Mouse (Mus musculus): ENCODE results near the gene Csrnp1. TPM values are rescaled to one million over a fixed set of nuclear protein-coding genes. Genes with fewer than 3 reads are reported as not detected.

The Csrnp1 gene
- polyA plus RNA-seq, 1 experiment: 50.5 TPM

DNA sequence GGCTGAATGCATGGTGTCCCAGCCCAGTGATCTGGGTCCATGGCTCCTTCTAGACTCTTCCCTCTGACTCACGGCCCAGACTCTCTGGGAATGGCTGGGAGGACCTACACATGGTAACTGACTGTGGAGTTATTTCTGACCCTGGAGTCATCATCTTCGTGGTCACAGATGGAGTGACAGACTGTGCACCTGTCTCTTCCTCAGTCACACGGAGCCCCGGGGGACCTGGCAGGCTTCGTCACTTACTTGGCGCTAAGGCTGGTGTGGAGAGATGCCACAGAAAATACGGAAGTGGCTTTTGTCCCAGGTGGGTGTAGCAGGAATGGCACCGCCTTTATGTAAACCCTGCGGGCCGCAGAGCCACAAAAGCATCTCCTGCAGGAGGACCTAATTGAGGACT, 39.7 kb upstream of the Csrnp1 start:
- Histone ChIP-seq H3K4me1 (ENCODE audit: control insufficient read depth, insufficient read depth, insufficient read length) (peaks cover 11% of the 10 kb centered on the region; the same call in 1 of the 2 replicates), H3K36me3 (ENCODE audit: control insufficient read depth, insufficient read depth, low read length) (no peaks in the 10 kb centered on the region), H3K27ac (ENCODE audit: insufficient read depth, low read length) (no peak overlapping the region), H3K27me3 (ENCODE audit: control insufficient read depth, insufficient read depth, low read length) (no peaks in the 10 kb centered on the region), H3K4me3 (ENCODE audit: extremely low read depth, insufficient read depth, insufficient read length) (no peak overlapping the region)
- 27% methylated on average over 10 of the region's 10 CpGs for WGBS
- DNase-seq (ENCODE audit: low read depth in 1 of 2, low spot score in 2 of 2): peak in 1 of 2 experiments; percentile 34
- TF ChIP-seq POLR2A (IDR thresholded peaks at IDR 0.05; ENCODE audit: low read depth, low read length): no peak
- no peak for TF ChIP-seq CTCF (IDR thresholded peaks at IDR 0.05; ENCODE audit: extremely low read depth, insufficient read depth, insufficient read length, insufficient replicate concordance)

DNA sequence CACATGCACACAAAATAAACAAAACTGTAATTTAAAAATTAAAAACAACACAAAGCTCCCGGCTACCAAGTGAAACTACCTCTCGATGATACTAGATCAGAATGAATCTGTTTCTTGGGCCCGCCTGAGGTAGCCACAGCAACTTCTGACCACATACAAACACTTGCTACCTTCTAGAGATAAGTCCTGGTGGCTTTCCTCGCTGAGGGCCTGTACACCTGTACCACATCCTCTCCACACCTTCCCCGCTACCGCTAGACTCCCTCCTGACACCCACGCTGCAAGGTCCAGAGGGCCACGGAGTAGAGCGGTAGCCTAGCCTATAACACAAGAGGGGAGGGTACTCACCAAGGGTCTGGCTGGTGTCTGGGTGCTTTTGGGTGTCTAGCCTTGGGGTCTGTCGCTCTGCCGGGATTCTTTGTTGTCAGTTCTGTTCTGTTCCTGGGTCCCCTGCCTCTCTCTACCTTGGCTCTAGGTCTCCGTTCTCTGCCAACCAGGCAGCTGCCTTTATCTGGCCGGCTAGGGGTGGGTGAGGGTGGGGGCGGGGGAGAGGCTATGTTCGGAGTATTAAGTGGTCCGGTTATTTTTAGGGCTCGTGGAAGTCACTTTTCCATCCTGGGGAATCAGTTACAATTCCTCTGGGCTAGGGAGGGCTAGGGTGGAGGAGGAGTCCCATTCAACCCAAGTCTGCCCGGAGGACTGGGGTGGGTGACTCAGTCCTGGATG, 38.8 kb upstream of the Csrnp1 start, which contains the start of gene Xirp1:
TSS of gene Xirp1 (minus strand) at position 513 of the 726 bp plus-strand sequence.
- no peak for TF ChIP-seq CTCF (IDR thresholded peaks at IDR 0.05; ENCODE audit: extremely low read depth, insufficient read depth, insufficient read length, insufficient replicate concordance)
- TF ChIP-seq POLR2A (IDR thresholded peaks at IDR 0.05; ENCODE audit: low read depth, low read length): no peak
- Histone ChIP-seq H3K4me3 (ENCODE audit: extremely low read depth, insufficient read depth, insufficient read length) (no peak within 1 kb of the TSS), H3K36me3 (ENCODE audit: control insufficient read depth, insufficient read depth, low read length) (no peaks in the 10 kb centered on the region), H3K27me3 (ENCODE audit: control insufficient read depth, insufficient read depth, low read length) (no peaks in the 10 kb centered on the region), H3K27ac (ENCODE audit: insufficient read depth, low read length) (no peak within 1 kb of the TSS), H3K4me1 (ENCODE audit: control insufficient read depth, insufficient read depth, insufficient read length) (peaks cover 10% of the 10 kb centered on the region; the same call in 1 of the 2 replicates)
- 86% methylated on average over 18 of the region's 18 CpGs for WGBS
- no peak for DNase-seq (ENCODE audit: low read depth in 1 of 2, low spot score in 2 of 2)

DNA sequence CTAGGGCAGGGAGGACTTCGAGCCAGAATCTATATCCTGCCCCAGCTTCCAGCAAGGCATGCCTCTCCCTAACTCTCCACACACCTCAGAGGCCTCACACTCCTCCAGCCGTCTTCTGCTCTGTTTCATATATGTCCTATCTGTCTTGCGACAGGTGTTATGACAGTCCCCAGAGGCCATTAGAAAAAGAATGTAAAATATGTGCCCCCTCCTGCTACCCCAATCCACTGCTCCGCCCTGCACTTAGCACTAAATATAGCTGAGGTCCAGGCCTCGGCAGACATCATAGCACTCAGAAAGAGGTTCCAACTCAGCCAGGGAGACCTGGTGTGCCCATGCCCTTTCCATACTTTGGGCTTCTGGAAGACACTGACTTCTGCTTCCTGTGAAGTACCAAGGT, 36.7 kb upstream of the Csrnp1 start:
- Histone ChIP-seq H3K27me3 (ENCODE audit: control insufficient read depth, insufficient read depth, low read length) (no peaks in the 10 kb centered on the region), H3K4me1 (ENCODE audit: control insufficient read depth, insufficient read depth, insufficient read length) (peaks cover 7% of the 10 kb centered on the region; the same call in 1 of the 2 replicates), H3K36me3 (ENCODE audit: control insufficient read depth, insufficient read depth, low read length) (no peaks in the 10 kb centered on the region), H3K27ac (ENCODE audit: insufficient read depth, low read length) (no peak overlapping the region), H3K4me3 (ENCODE audit: extremely low read depth, insufficient read depth, insufficient read length) (no peak overlapping the region)
- no peak for TF ChIP-seq POLR2A (IDR thresholded peaks at IDR 0.05; ENCODE audit: low read depth, low read length)
- TF ChIP-seq CTCF (IDR thresholded peaks at IDR 0.05; ENCODE audit: extremely low read depth, insufficient read depth, insufficient read length, insufficient replicate concordance): no peak
- 66% methylated on average over 5 of the region's 5 CpGs for WGBS
- no peak for DNase-seq (ENCODE audit: low read depth in 1 of 2, low spot score in 2 of 2)

DNA sequence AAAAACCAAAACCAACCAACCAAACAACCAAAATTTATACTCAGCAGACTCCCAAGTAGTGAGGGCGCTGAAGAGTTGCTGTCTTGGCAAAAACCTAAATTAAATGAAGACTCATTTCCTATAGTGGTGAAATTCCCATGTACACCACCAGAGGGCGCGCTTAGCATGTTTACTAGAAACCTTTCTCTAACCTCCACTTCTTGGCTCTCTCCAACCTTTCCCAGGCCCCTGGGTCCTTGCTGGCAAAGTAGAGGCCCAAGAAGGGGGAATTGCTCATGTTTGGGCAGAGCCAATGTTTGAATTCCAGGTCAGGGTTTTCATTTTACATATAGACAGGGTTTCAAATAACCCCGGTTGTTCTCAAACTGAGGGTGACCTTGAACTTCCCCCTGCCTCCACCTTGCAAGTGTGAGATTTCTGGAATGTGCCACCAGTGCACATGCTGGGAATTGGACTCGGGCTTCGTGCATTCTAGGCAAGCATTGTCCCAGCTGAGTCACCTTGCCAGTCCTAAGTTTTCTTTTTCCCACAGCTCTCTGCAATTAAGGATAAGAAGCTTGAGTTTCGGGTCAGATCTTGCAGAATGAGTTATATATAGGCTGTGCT, 35.9 kb upstream of the Csrnp1 start:
- DNase-seq (ENCODE audit: low read depth in 1 of 2, low spot score in 2 of 2): peak; percentile 28 to 61
- no peaks in the 10 kb centered on the region for H3K27me3 ChIP-seq (ENCODE audit: control insufficient read depth, insufficient read depth, low read length)
- TF ChIP-seq CTCF (IDR thresholded peaks at IDR 0.05; ENCODE audit: extremely low read depth, insufficient read depth, insufficient read length, insufficient replicate concordance) (peak; percentile 26; the same call in 1 of the 2 replicates), POLR2A (IDR thresholded peaks at IDR 0.05; ENCODE audit: low read depth, low read length) (no peak)

DNA sequence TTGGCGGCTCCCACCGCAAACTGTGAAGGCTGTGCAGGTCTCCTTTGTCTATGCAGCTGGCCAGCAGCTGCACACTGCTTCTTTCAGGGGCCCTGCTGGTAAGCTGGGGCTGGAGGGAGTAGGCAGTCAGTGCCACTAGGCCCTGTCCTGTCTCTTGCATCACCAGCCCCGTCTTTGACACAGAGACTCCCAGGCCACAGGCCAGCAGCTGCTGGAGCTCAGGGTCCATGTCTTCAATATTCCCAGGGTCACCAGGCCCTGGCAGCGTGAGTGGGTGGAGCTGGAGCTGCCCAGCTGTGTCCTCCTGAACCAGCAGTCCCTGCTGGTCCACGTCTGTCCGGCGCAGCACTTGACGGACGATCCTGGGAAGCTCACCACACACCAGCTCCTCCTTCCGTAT, 32.5 kb upstream of the Csrnp1 start:
- Histone ChIP-seq H3K4me3 (ENCODE audit: extremely low read depth, insufficient read depth, insufficient read length) (no peak overlapping the region), H3K27me3 (ENCODE audit: control insufficient read depth, insufficient read depth, low read length) (no peaks in the 10 kb centered on the region), H3K4me1 (ENCODE audit: control insufficient read depth, insufficient read depth, insufficient read length) (no peaks in the 10 kb centered on the region), H3K36me3 (ENCODE audit: control insufficient read depth, insufficient read depth, low read length) (no peaks in the 10 kb centered on the region), H3K27ac (ENCODE audit: insufficient read depth, low read length) (no peak overlapping the region)
- no peak for TF ChIP-seq POLR2A (IDR thresholded peaks at IDR 0.05; ENCODE audit: low read depth, low read length)
- no peak for TF ChIP-seq CTCF (IDR thresholded peaks at IDR 0.05; ENCODE audit: extremely low read depth, insufficient read depth, insufficient read length, insufficient replicate concordance)
- 94% methylated on average over 10 of the region's 10 CpGs for WGBS
- DNase-seq (ENCODE audit: low read depth in 1 of 2, low spot score in 2 of 2): no peak

More for the DNA sequence above, 35.9 kb upstream of the Csrnp1 start:
- H3K4me3 ChIP-seq (ENCODE audit: extremely low read depth, insufficient read depth, insufficient read length): no peak overlapping the region
- no peaks in the 10 kb centered on the region for H3K36me3 ChIP-seq (ENCODE audit: control insufficient read depth, insufficient read depth, low read length)
- no peak overlapping the region for H3K27ac ChIP-seq (ENCODE audit: insufficient read depth, low read length)
- H3K4me1 ChIP-seq (ENCODE audit: control insufficient read depth, insufficient read depth, insufficient read length): peaks cover 7% of the 10 kb centered on the region; the same call in 1 of the 2 replicates
- WGBS: 42% methylated on average over 7 of the region's 7 CpGs

DNA sequence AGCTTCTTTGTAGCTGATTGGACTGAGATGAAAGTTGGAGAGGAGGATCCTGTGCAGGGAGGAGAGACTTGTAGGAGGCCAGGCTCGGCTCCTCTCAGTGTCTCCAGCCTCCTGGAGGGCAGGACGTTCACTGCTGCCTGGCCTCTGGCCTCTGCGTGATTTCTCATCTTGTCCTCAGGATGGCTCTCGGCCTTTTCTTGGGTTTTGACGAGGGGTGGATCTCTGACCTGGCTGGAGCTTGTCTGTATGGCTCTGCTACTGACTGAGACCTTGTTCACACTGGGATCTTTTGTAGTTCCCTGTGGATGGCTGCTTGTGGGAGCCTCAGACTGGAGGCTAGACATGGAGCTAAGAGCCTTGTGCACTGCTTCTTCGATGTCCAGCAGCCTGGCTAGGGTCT, 30.4 kb upstream of the Csrnp1 start:
- H3K4me1 ChIP-seq (ENCODE audit: control insufficient read depth, insufficient read depth, insufficient read length): peaks cover 4% of the 10 kb centered on the region; the same call in 1 of the 2 replicates
- WGBS: 88% methylated on average over 6 of the region's 6 CpGs
- H3K27ac ChIP-seq (ENCODE audit: insufficient read depth, low read length): no peak overlapping the region
- no peaks in the 10 kb centered on the region for H3K36me3 ChIP-seq (ENCODE audit: control insufficient read depth, insufficient read depth, low read length)
- no peak for DNase-seq (ENCODE audit: low read depth in 1 of 2, low spot score in 2 of 2)
- no peaks in the 10 kb centered on the region for H3K27me3 ChIP-seq (ENCODE audit: control insufficient read depth, insufficient read depth, low read length)
- H3K4me3 ChIP-seq (ENCODE audit: extremely low read depth, insufficient read depth, insufficient read length): no peak overlapping the region
- TF ChIP-seq CTCF (IDR thresholded peaks at IDR 0.05; ENCODE audit: extremely low read depth, insufficient read depth, insufficient read length, insufficient replicate concordance): no peak
- no peak for TF ChIP-seq POLR2A (IDR thresholded peaks at IDR 0.05; ENCODE audit: low read depth, low read length)
